9 mouse cellular contexts compared by ENCODE assay signal in genomic region chr15:12518370-12518973, GRCm38 (mm10).
DNase-seq lines count a peak whose midpoint lies in the region; ATAC-seq and TF ChIP-seq lines count a peak whose summit lies in the region.
"Had no signal": no experiment of that assay in that cellular context is flagged by ENCODE, and none has a peak within 500 bp of the region (broad histone marks: within the 10 kb centered on the region; RNA-seq: fewer than 3 reads in every experiment).

No protein-coding gene starts in this region.

- intact Hi-C loops in heart, postnatal 36 days (cut with DNase I) = no loop called here

- TF ChIP-seq CTCF in layer of hippocampus, adult 2 months (conservative IDR thresholded peaks at IDR 0.05) = no peak

- WGBS in heart, embryonic 10.5 days = 53% methylated on average over 14 of the region's 14 CpGs
- 46% methylated on average over 14 of the region's 14 CpGs for WGBS in hindbrain, embryonic 16.5 days
- WGBS in stomach, embryonic 16.5 days = 57% methylated on average over 14 of the region's 14 CpGs

- H3K36me3 ChIP-seq in heart, embryonic 10.5 days = no peaks in the 10 kb centered on the region; the same call in 1 of the 2 replicates
- no peaks in the 10 kb centered on the region for H3K36me3 ChIP-seq in hindbrain, embryonic 16.5 days (ENCODE audit: control insufficient read depth, insufficient read depth, low read length)
- no peaks in the 10 kb centered on the region for H3K36me3 ChIP-seq in stomach, embryonic 16.5 days (ENCODE audit: control insufficient read depth, insufficient read depth, low read length)
- H3K36me3 ChIP-seq: G1E had no signal

- ATAC-seq in hindbrain, embryonic 16.5 days = peak; percentile 34
- no peak for ATAC-seq in stomach, embryonic 16.5 days (ENCODE audit: insufficient read depth, low FRiP score)
- ATAC-seq in erythroid progenitor cell, adult 5-6 weeks (replicated peaks; ENCODE audit: low FRiP score, poor library complexity, severe bottlenecking) = no peak

- H3K27ac ChIP-seq in heart, embryonic 10.5 days = 0 out of 2 replicates have a peak overlapping the region, but pooled peaks have one; percentile 42
- peak overlapping the region; percentile 23; the same call in 1 of the 2 replicates for H3K27ac ChIP-seq in hindbrain, embryonic 16.5 days (ENCODE audit: low read depth, low read length)
- H3K27ac ChIP-seq in stomach, embryonic 16.5 days (ENCODE audit: low read length) = 0 out of 2 replicates have a peak overlapping the region, but pooled peaks have one; percentile 1
- no peak overlapping the region; the same call in 1 of the 2 replicates for H3K27ac ChIP-seq in layer of hippocampus, adult 2 months

- no peaks in the 10 kb centered on the region for H3K9me3 ChIP-seq in heart, embryonic 10.5 days
- no peaks in the 10 kb centered on the region for H3K9me3 ChIP-seq in hindbrain, embryonic 16.5 days (ENCODE audit: control insufficient read depth, low read length)
- no peaks in the 10 kb centered on the region for H3K9me3 ChIP-seq in stomach, embryonic 16.5 days (replicated peaks; ENCODE audit: control insufficient read depth, low read length)
- H3K9me3 ChIP-seq: G1E had no signal

- peaks cover 21% of the 10 kb centered on the region for H3K4me1 ChIP-seq in heart, embryonic 10.5 days
- H3K4me1 ChIP-seq in hindbrain, embryonic 16.5 days (ENCODE audit: control insufficient read depth, insufficient read depth, low read depth, low read length) = peaks cover 14% of the 10 kb centered on the region
- H3K4me1 ChIP-seq in stomach, embryonic 16.5 days (ENCODE audit: control insufficient read depth, insufficient read depth, low read length) = peaks cover 13% of the 10 kb centered on the region; the same call in 1 of the 2 replicates

- no peaks in the 10 kb centered on the region for H3K27me3 ChIP-seq in heart, embryonic 10.5 days (ENCODE audit: insufficient read depth, poor library complexity, severe bottlenecking)
- H3K27me3 ChIP-seq in hindbrain, embryonic 16.5 days (replicated peaks; ENCODE audit: control insufficient read depth, insufficient read depth, low read length) = no peaks in the 10 kb centered on the region
- H3K27me3 ChIP-seq in stomach, embryonic 16.5 days (ENCODE audit: control insufficient read depth, insufficient read depth, low read length) = no peaks in the 10 kb centered on the region

- 0 out of 2 replicates have a peak overlapping the region, but pooled peaks have one; percentile 15 for H3K4me2 ChIP-seq in hindbrain, embryonic 16.5 days (ENCODE audit: low read length)
- H3K4me2 ChIP-seq in stomach, embryonic 16.5 days (ENCODE audit: low read depth, low read length) = no peak overlapping the region

- H3K9ac ChIP-seq in hindbrain, embryonic 16.5 days (ENCODE audit: low read depth, low read length) = no peak overlapping the region
- no peak overlapping the region for H3K9ac ChIP-seq in stomach, embryonic 16.5 days (ENCODE audit: low read length)

- no peak overlapping the region for H3K4me3 ChIP-seq in heart, embryonic 10.5 days
- no peak overlapping the region for H3K4me3 ChIP-seq in hindbrain, embryonic 16.5 days (ENCODE audit: low read length)
- H3K4me3 ChIP-seq in stomach, embryonic 16.5 days (replicated peaks; ENCODE audit: low read length) = no peak overlapping the region
- H3K4me3 ChIP-seq in layer of hippocampus, adult 2 months = no peak overlapping the region

- no peak for DNase-seq in heart, embryonic 10.5 days (ENCODE audit: low spot score)
- DNase-seq in heart, postnatal 36 days = no peak
- DNase-seq in right cerebral cortex, adult 18-20 months = peak; percentile 8
- no peak for DNase-seq in right cerebral cortex, adult 2 months (ENCODE audit: low spot score in 2 of 2)
- no peak for DNase-seq in layer of hippocampus, adult 2 months (ENCODE audit: low spot score in 2 of 2)
